ENCODE assay signal across 8 mouse cellular contexts in genomic region chr1:165282222-165282966, GRCm38 (mm10). TPM values are rescaled to one million over a fixed set of nuclear protein-coding genes. Genes with fewer than 3 reads are reported as not detected.
DNase-seq lines count a peak whose midpoint lies in the region; ATAC-seq and TF ChIP-seq lines count a peak whose summit lies in the region.

No protein-coding gene starts in this region.

- H3K27ac ChIP-seq in hindbrain, postnatal 0 days: peak overlapping the region; percentile 86
- peak overlapping the region; percentile 89 for H3K27ac ChIP-seq in midbrain, embryonic 16.5 days (ENCODE audit: low read length)

- no peaks in the 10 kb centered on the region for H3K36me3 ChIP-seq in hindbrain, postnatal 0 days (ENCODE audit: insufficient read depth, low read length)
- no peaks in the 10 kb centered on the region for H3K36me3 ChIP-seq in midbrain, embryonic 16.5 days (ENCODE audit: control insufficient read depth, insufficient read depth, low read length)

- ATAC-seq in frontal cortex, adult (ENCODE audit: low TSS enrichment): peak; percentile 32
- peak; percentile 62 for ATAC-seq in hindbrain, postnatal 0 days
- ATAC-seq in midbrain, embryonic 16.5 days: peak; percentile 68
- no peak for ATAC-seq in erythroid progenitor cell, adult 5-6 weeks (replicated peaks; ENCODE audit: low FRiP score, poor library complexity, severe bottlenecking)

- DNase-seq in frontal cortex, postnatal 36 days (ENCODE audit: low spot score in 2 of 2): no peak
- peak; percentile 12 for DNase-seq in urinary bladder, postnatal 14 days (ENCODE audit: low spot score)
- DNase-seq in urinary bladder, postnatal 4 days (ENCODE audit: low spot score in 2 of 2): no peak
- peak; percentile 60 for DNase-seq in hindbrain, postnatal 0 days (ENCODE audit: low spot score)
- no peak for DNase-seq in adrenal gland, adult 8-10 months

- no peaks in the 10 kb centered on the region for H3K9me3 ChIP-seq in hindbrain, postnatal 0 days (ENCODE audit: low read length)
- no peaks in the 10 kb centered on the region for H3K9me3 ChIP-seq in midbrain, embryonic 16.5 days (replicated peaks; ENCODE audit: control insufficient read depth, low read length, poor library complexity, severe bottlenecking)

- WGBS in hindbrain, postnatal 0 days: under 1% methylated on average over 30 of the region's 35 CpGs
- WGBS in midbrain, embryonic 16.5 days: under 1% methylated on average over 35 of the region's 35 CpGs

- peaks cover 9% of the 10 kb centered on the region; the same call in 1 of the 2 replicates for H3K4me1 ChIP-seq in hindbrain, postnatal 0 days (ENCODE audit: insufficient read depth, low read length)
- H3K4me1 ChIP-seq in midbrain, embryonic 16.5 days (ENCODE audit: control insufficient read depth, insufficient read depth, low read length): peaks cover 40% of the 10 kb centered on the region

- no peaks in the 10 kb centered on the region for H3K27me3 ChIP-seq in hindbrain, postnatal 0 days (ENCODE audit: insufficient read depth, low read length)
- H3K27me3 ChIP-seq in midbrain, embryonic 16.5 days (ENCODE audit: control insufficient read depth, insufficient read depth, low read depth, low read length): no peaks in the 10 kb centered on the region

- H3K4me3 ChIP-seq in hindbrain, postnatal 0 days (ENCODE audit: low read length): peak overlapping the region; percentile 86
- peak overlapping the region; percentile 89 for H3K4me3 ChIP-seq in midbrain, embryonic 16.5 days (ENCODE audit: low read depth, low read length)

- H3K4me2 ChIP-seq in hindbrain, postnatal 0 days (ENCODE audit: low read depth, low read length): peak overlapping the region; percentile 83
- H3K4me2 ChIP-seq in midbrain, embryonic 16.5 days (ENCODE audit: low read length): peak overlapping the region; percentile 68

- peak overlapping the region; percentile 90 for H3K9ac ChIP-seq in hindbrain, postnatal 0 days (replicated peaks; ENCODE audit: low read length)
- peak overlapping the region; percentile 98 for H3K9ac ChIP-seq in midbrain, embryonic 16.5 days (ENCODE audit: low read depth, low read length)

- TF ChIP-seq CTCF in hindbrain, postnatal 0 days (IDR thresholded peaks at IDR 0.05; ENCODE audit: low read depth): no peak; the same call in 1 of the 2 replicates

RNA-seq across cellular contexts. Expression of gene Gpr161, which starts 13.2 kb away (rescaled TPM):
- total RNA-seq in hindbrain, postnatal 0 days (2014; rRNA removed): 49.7 and 52.0 TPM in 2 replicates
- polyA plus RNA-seq in hindbrain, postnatal 0 days (2015; fragmentation: Nextera tagmentation; extraction: Ambion mirVana): 2.1 and 2.4 TPM in 2 replicates
- 4.1 and 4.7 TPM in 2 replicates for polyA plus RNA-seq in midbrain, embryonic 16.5 days (2015; fragmentation: Nextera tagmentation; extraction: Ambion mirVana)
- 1 to 10 TPM in 3 of 4 experiments, under 1 TPM in 1; 0.92 to 1.3 (median 1.2) TPM for total RNA-seq in adrenal gland, adult 8-10 months (2022)
- total RNA-seq in erythroid progenitor cell, adult 5-6 weeks (2015; ENCODE audit: low replicate concordance): not detected in 2 replicates
- total RNA-seq in erythroid progenitor cell, adult 5-6 weeks (2017; ENCODE audit: low replicate concordance): 0.26 TPM in 1 of 2 replicates, not detected in the other

RNA-seq across cellular contexts. Expression of gene Tiprl, which starts 45.6 kb away (rescaled TPM):
- 37.1 and 37.9 TPM in 2 replicates for total RNA-seq in hindbrain, postnatal 0 days (2014; rRNA removed)
- 124 and 129 TPM in 2 replicates for polyA plus RNA-seq in hindbrain, postnatal 0 days (2015; fragmentation: Nextera tagmentation; extraction: Ambion mirVana)
- polyA plus RNA-seq in midbrain, embryonic 16.5 days (2015; fragmentation: Nextera tagmentation; extraction: Ambion mirVana): 146 and 160 TPM in 2 replicates
- total RNA-seq in adrenal gland, adult 8-10 months (2022): 10 to 100 TPM; 57.9 to 65.5 (median 62.0) TPM
- total RNA-seq in erythroid progenitor cell, adult 5-6 weeks (2015; ENCODE audit: low replicate concordance): 23.8 and 31.9 TPM in 2 replicates
- 27.5 and 53.9 TPM in 2 replicates for total RNA-seq in erythroid progenitor cell, adult 5-6 weeks (2017; ENCODE audit: low replicate concordance)

Comparison
In these comparisons a context has a peak if more than half of its experiments do, and no peak if none do; other contexts are left out.
1. DNase-seq: peak in urinary bladder, postnatal 14 days (single experiment) and hindbrain, postnatal 0 days (single experiment); none in frontal cortex, postnatal 36 days (0 of 2), urinary bladder, postnatal 4 days (0 of 2) and adrenal gland, adult 8-10 months (single experiment).
2. RNA of gene Gpr161, which starts 13.2 kb away (total RNA-seq): 49.7 to 52.0 TPM in hindbrain, postnatal 0 days; 0.92 to 1.3 TPM in adrenal gland, adult 8-10 months and 0.26 TPM in erythroid progenitor cell, adult 5-6 weeks; every median in the first group is over 10 times any median in the second.